Mouse (Mus musculus) intestine, postnatal 0 days (tissue): ENCODE results near the gene Svbp. TPM values are rescaled to one million over a fixed set of nuclear protein-coding genes. Genes with fewer than 3 reads are reported as not detected.

ENCODE experiments used
- ATAC-seq: fragments of 200-750 bp; cut with Nextera tagmentation; 2 replicates; pipeline ENCODE4 v1.8.0; 2017; ENCODE audit warnings: mild to moderate bottlenecking, moderate TSS enrichment, moderate library complexity
- H3K27ac ChIP-seq: fragments of 300-500 bp; sonication (generic); 2 replicates; pipeline ENCODE4 v1.5.1; 2014; ENCODE audit warnings: mild to moderate bottlenecking, low read depth, low read length, moderate library complexity
- H3K27me3 ChIP-seq: fragments of 300-500 bp; sonication (generic); replicated peaks from 2 replicates; pipeline ENCODE4 v1.6.1; 2014; ENCODE audit warnings: low read length, mixed read lengths; ENCODE audit not compliant: control insufficient read depth, insufficient read depth
- H3K36me3 ChIP-seq: fragments of 300-500 bp; sonication (generic); 2 replicates; pipeline ENCODE4 v1.6.1; 2014; ENCODE audit warnings: mild to moderate bottlenecking, moderate library complexity; ENCODE audit not compliant: control insufficient read depth, insufficient read depth
- H3K4me1 ChIP-seq: fragments of 300-500 bp; sonication (generic); replicated peaks from 2 replicates; pipeline ENCODE4 v1.6.1; 2014; ENCODE audit warnings: antibody characterized with exemption, low read length, mixed read lengths; ENCODE audit not compliant: control insufficient read depth, insufficient read depth
- H3K4me2 ChIP-seq: fragments of 300-500 bp; sonication (generic); replicated peaks from 2 replicates; pipeline ENCODE4 v1.6.1; 2014; ENCODE audit warnings: low read depth, mild to moderate bottlenecking, moderate library complexity
- H3K4me3 ChIP-seq: fragments of 300-500 bp; sonication (generic); 2 replicates; pipeline ENCODE4 v1.5.1; 2014; ENCODE audit warnings: low read depth, low read length
- H3K9ac ChIP-seq: fragments of 300-500 bp; sonication (generic); 2 replicates; pipeline ENCODE4 v1.6.1; 2014; ENCODE audit warnings: mild to moderate bottlenecking, low read depth, low read length
- H3K9me3 ChIP-seq: fragments of 300-500 bp; sonication (generic); 2 replicates; pipeline ENCODE4 v1.6.1; 2016; ENCODE audit warnings: mixed run types; ENCODE audit not compliant: control insufficient read depth
- CTCF ChIP-seq: sonication (generic); IDR thresholded peaks from 2 replicates; pipeline ENCODE4 v1.5.1; 2016; ENCODE audit warnings: low read depth, mild to moderate bottlenecking, control low read depth, antibody characterized with exemption, moderate library complexity
- WGBS: fragments of 180-500 bp; shearing (Covaris S2); extraction: QIAGEN DNeasy Blood & Tissue Kit; methylation state at CpG from one replicate; pipeline ENCODE4 v1.1.7; 2014; 5-methylcytosine and 5-hydroxymethylcytosine counted together
- polyA plus RNA-seq: library from polyadenylated mRNA; unstranded; fragments of >200 nt; fragmentation: Nextera tagmentation; extraction: Ambion mirVana; gene quantifications from 2 replicates; pipeline ENCODE4 v1.2.1, GENCODE M21; 2015

Svbp gene
- polyA plus RNA-seq, 1 experiment from 2014 or later = 91.6 TPM

- TF ChIP-seq CTCF = no peak
- Histone ChIP-seq H3K4me1 (no peaks in the 10 kb centered on the region), H3K4me2 (no peak overlapping the region), H3K9ac (no peak overlapping the region), H3K4me3 (no peak overlapping the region), H3K27ac (no peak overlapping the region), H3K36me3 (no peaks in the 10 kb centered on the region), H3K9me3 (no peaks in the 10 kb centered on the region), H3K27me3 (no peaks in the 10 kb centered on the region)
- no peak for ATAC-seq
- 63% methylated on average over 5 of the region's 5 CpGs for WGBS
Observed at GRCm38 (mm10) chr4:119177702-119178101, 17.4 kb upstream of the Svbp start.

- Histone ChIP-seq H3K27me3 (no peaks in the 10 kb centered on the region), H3K4me1 (no peaks in the 10 kb centered on the region), H3K9ac (no peak overlapping the region), H3K27ac (no peak overlapping the region), H3K9me3 (no peaks in the 10 kb centered on the region), H3K4me3 (no peak overlapping the region), H3K4me2 (no peak overlapping the region), H3K36me3 (no peaks in the 10 kb centered on the region)
- 65% methylated on average over 18 of the region's 18 CpGs for WGBS
- TF ChIP-seq CTCF = no peak
- no peak for ATAC-seq
Observed at GRCm38 (mm10) chr4:119178331-119178730, 16.8 kb upstream of the Svbp start.

DNA sequence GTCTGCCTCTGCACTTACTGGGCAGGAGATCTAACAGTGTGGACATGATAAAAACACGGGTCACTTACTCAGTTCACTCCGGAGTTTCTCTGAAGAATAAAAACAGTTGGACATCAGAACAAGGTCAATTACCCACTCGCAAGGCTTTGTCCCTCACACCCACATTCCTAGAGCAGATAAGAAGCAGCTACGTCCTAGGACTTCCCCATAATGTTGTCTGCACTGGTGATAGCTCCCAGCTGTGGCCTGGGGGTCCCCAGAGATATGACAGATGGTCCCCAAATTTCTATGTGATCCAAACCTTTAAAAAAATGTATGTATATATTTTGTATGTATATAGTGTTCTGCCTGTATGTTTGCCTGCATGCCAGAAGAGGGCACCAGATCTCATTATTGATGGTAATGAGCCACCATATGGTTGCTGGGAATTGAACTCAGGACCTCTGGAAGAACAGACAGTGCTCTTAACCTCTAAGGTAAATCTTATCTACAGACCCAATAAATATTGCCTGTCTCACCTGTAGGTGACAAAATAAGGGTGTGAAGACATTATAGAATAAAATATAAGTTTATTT lies 14.9 kb upstream of the Svbp start:
- ATAC-seq = no peak
- peak; percentile 40 for TF ChIP-seq CTCF
- Histone ChIP-seq H3K9me3 (no peaks in the 10 kb centered on the region), H3K4me1 (no peaks in the 10 kb centered on the region), H3K4me2 (no peak overlapping the region), H3K27ac (no peak overlapping the region), H3K9ac (no peak overlapping the region), H3K4me3 (no peak overlapping the region), H3K27me3 (no peaks in the 10 kb centered on the region; the same call in 1 of the 2 replicates), H3K36me3 (no peaks in the 10 kb centered on the region)
- 29% methylated on average over 4 of the region's 4 CpGs for WGBS

GRCm38 (mm10) chr4:119181456-119181855 lies 13.7 kb upstream of the Svbp start:
- no peaks in the 10 kb centered on the region for H3K9me3 ChIP-seq
- H3K9ac ChIP-seq = no peak overlapping the region
- no peak overlapping the region for H3K4me3 ChIP-seq
- WGBS = 78% methylated on average over 9 of the region's 9 CpGs
- H3K4me2 ChIP-seq = no peak overlapping the region
- no peaks in the 10 kb centered on the region; the same call in 1 of the 2 replicates for H3K27me3 ChIP-seq
- H3K36me3 ChIP-seq = no peaks in the 10 kb centered on the region
- no peak overlapping the region for H3K27ac ChIP-seq
- ATAC-seq = no peak
- TF ChIP-seq CTCF = no peak
- no peaks in the 10 kb centered on the region for H3K4me1 ChIP-seq

- H3K27me3 ChIP-seq = no peaks in the 10 kb centered on the region; the same call in 1 of the 2 replicates
- ATAC-seq = no peak
Observed at GRCm38 (mm10) chr4:119183525-119183924, 11.6 kb upstream of the Svbp start.

DNA sequence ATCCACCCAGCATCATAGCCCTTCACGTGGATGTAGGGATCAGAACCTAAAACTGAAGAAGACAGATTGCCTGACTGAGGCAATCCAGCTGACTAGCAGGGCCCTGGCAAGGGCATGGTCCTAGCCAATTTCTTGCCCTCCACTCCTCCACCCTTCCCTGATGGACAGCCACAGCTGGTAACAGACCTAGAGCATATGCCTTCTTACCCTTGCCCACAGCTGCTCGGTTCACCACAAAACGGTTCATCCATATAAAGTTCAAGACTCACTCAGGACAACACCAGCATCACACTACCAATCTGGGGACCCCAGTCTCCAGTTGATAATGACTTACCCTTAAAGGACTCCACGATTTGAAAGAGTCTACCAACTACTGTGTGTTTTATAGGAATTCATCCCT lies 9.3 kb upstream of the Svbp start:
- Histone ChIP-seq H3K27me3 (no peaks in the 10 kb centered on the region; the same call in 1 of the 2 replicates), H3K4me2 (no peak overlapping the region), H3K4me3 (no peak overlapping the region), H3K9ac (no peak overlapping the region), H3K9me3 (no peaks in the 10 kb centered on the region), H3K27ac (no peak overlapping the region), H3K36me3 (no peaks in the 10 kb centered on the region), H3K4me1 (no peaks in the 10 kb centered on the region)
- ATAC-seq = no peak
- TF ChIP-seq CTCF = no peak
- 77% methylated on average over 4 of the region's 4 CpGs for WGBS

More at GRCm38 (mm10) chr4:119183525-119183924, 11.6 kb upstream of the Svbp start:
- 40% methylated on average over 1 of the region's 1 CpGs for WGBS
- no peak for TF ChIP-seq CTCF
- no peaks in the 10 kb centered on the region for H3K36me3 ChIP-seq
- no peaks in the 10 kb centered on the region for H3K4me1 ChIP-seq
- H3K9me3 ChIP-seq = no peaks in the 10 kb centered on the region
- no peak overlapping the region for H3K27ac ChIP-seq
- H3K4me2 ChIP-seq = no peak overlapping the region
- no peak overlapping the region for H3K4me3 ChIP-seq
- no peak overlapping the region for H3K9ac ChIP-seq
